31 mouse cellular contexts compared by ENCODE assay signal in the genomic region with DNA sequence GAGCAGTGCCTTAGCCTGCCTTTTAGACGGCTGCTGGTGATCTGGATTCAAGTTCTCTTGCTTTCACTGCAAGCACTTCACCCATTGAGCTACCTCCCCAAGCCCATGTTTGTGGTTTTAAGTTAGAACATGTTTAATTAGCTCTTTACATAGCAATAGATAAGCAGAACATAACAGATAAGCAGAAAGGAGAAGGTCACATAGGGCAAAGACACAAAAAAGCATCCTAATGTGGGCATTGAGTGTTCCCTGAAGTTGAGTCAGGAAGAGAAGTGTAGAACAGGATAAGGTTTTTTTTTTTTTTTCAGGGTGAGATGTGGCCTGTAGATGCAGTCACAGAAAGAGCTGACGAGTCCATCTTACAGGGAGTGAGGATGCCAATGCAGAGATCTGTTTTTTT.
"Had no signal": no experiment of that assay in that cellular context is flagged by ENCODE, and none has a peak within 500 bp of the region (broad histone marks: within the 10 kb centered on the region; RNA-seq: fewer than 3 reads in every experiment).

No protein-coding gene starts in this region.

- H3K9me3 ChIP-seq: limb, embryonic 10.5 days; limb, embryonic 12.5 days; limb, embryonic 13.5 days; limb, embryonic 15.5 days; liver, embryonic 12.5 days; liver, embryonic 13.5 days; liver, embryonic 15.5 days; lung, embryonic 15.5 days; megakaryocyte, embryonic 14.5 days; midbrain, embryonic 12.5 days; midbrain, embryonic 13.5 days; midbrain, embryonic 15.5 days had no signal

- ATAC-seq: liver, embryonic 12.5 days; liver, postnatal 0 days; lung, postnatal 0 days; midbrain, embryonic 13.5 days; midbrain, embryonic 15.5 days; midbrain, embryonic 16.5 days had no signal

- H3K27me3 ChIP-seq: limb, embryonic 12.5 days; limb, embryonic 13.5 days; limb, embryonic 15.5 days; liver, embryonic 12.5 days; liver, embryonic 13.5 days; liver, embryonic 15.5 days; lung, embryonic 15.5 days; megakaryocyte, embryonic 14.5 days; midbrain, embryonic 12.5 days; midbrain, embryonic 13.5 days; midbrain, embryonic 15.5 days had no signal

- H3K4me3 ChIP-seq: limb, embryonic 10.5 days; limb, embryonic 12.5 days; limb, embryonic 13.5 days; limb, embryonic 15.5 days; liver, embryonic 12.5 days; liver, embryonic 13.5 days; liver, embryonic 15.5 days; lung, embryonic 15.5 days; megakaryocyte, embryonic 14.5 days; midbrain, embryonic 10.5 days; midbrain, embryonic 12.5 days; midbrain, embryonic 13.5 days; midbrain, embryonic 15.5 days; myocyte had no signal

- H3K4me2 ChIP-seq: limb, embryonic 12.5 days; limb, embryonic 13.5 days; limb, embryonic 15.5 days; liver, embryonic 11.5 days; liver, embryonic 12.5 days; liver, embryonic 13.5 days; liver, embryonic 15.5 days; lung, embryonic 14.5 days; lung, embryonic 15.5 days; midbrain, embryonic 11.5 days; midbrain, embryonic 12.5 days; midbrain, embryonic 13.5 days; midbrain, embryonic 15.5 days had no signal

- H3K4me1 ChIP-seq: limb, embryonic 10.5 days; limb, embryonic 12.5 days; limb, embryonic 13.5 days; limb, embryonic 15.5 days; liver, embryonic 12.5 days; liver, embryonic 13.5 days; liver, embryonic 15.5 days; lung, embryonic 15.5 days; midbrain, embryonic 13.5 days; midbrain, embryonic 15.5 days had no signal

- H3K27ac ChIP-seq: limb, embryonic 10.5 days; limb, embryonic 12.5 days; limb, embryonic 13.5 days; limb, embryonic 15.5 days; liver, embryonic 12.5 days; liver, embryonic 13.5 days; liver, embryonic 14.5 days; liver, embryonic 15.5 days; lung, embryonic 15.5 days; macrophage; midbrain, embryonic 10.5 days; midbrain, embryonic 12.5 days; midbrain, embryonic 13.5 days; midbrain, embryonic 15.5 days had no signal

- H3K9ac ChIP-seq: limb, embryonic 12.5 days; limb, embryonic 13.5 days; limb, embryonic 15.5 days; liver, embryonic 12.5 days; liver, embryonic 13.5 days; liver, embryonic 14.5 days; liver, embryonic 15.5 days; liver, postnatal 0 days; lung, embryonic 14.5 days; lung, embryonic 15.5 days; midbrain, embryonic 12.5 days; midbrain, embryonic 13.5 days; midbrain, embryonic 15.5 days had no signal

- H3K36me3 ChIP-seq: limb, embryonic 10.5 days; limb, embryonic 12.5 days; limb, embryonic 13.5 days; limb, embryonic 15.5 days; liver, embryonic 12.5 days; liver, embryonic 13.5 days; liver, embryonic 15.5 days; lung, embryonic 15.5 days; midbrain, embryonic 10.5 days; midbrain, embryonic 12.5 days; midbrain, embryonic 13.5 days; midbrain, embryonic 15.5 days had no signal

- DNase-seq: left cerebral cortex, postnatal 4 days; liver; liver, embryonic 13.5 days; liver, postnatal 0 days; lung, adult 18-20 months; lung, adult 2 months; lung, embryonic 14.5 days; lung, postnatal 10 days; lung, postnatal 14 days; lung, postnatal 36 days; lung, postnatal 4 days; midbrain, embryonic 14.5 days had no signal
